Mouse (Mus musculus): ENCODE measurements around the gene Cfd.

The Cfd gene

GRCm38 (mm10) chr10:79886611-79887010 is 4.0 kb upstream of the Cfd start:
- no peak for DNase-seq

- no peak for DNase-seq
Observed at GRCm38 (mm10) chr10:79889386-79889785, 1.3 kb upstream of the Cfd start.

- DNase-seq: peak; percentile 81 to 88
Observed at GRCm38 (mm10) chr10:79892451-79893118, 1.9 kb downstream of the Cfd start.

GRCm38 (mm10) chr10:79896306-79896705 is 5.7 kb downstream of the Cfd start:
- DNase-seq: peak in 1 of 2 experiments; percentile 78

GRCm38 (mm10) chr10:79896814-79897213 is 6.2 kb downstream of the Cfd start:
- DNase-seq: peak in 1 of 2 experiments; percentile 80

GRCm38 (mm10) chr10:79897316-79898245 is 6.9 kb downstream of the Cfd start:
- DNase-seq: no peak

GRCm38 (mm10) chr10:79900951-79901410 is 10.3 kb downstream of the Cfd start:
- no peak for DNase-seq

GRCm38 (mm10) chr10:79906712-79907111 is 16.1 kb downstream of the Cfd start:
- DNase-seq: no peak

- DNase-seq: no peak
Observed at GRCm38 (mm10) chr10:79907415-79907814, 16.8 kb downstream of the Cfd start.

- DNase-seq: peak; percentile 96 to 98
Observed at GRCm38 (mm10) chr10:79908167-79909091, 17.8 kb downstream of the Cfd start, which contains the start of gene Med16. Med16 (minus strand) TSS chr10:79908923.

- DNase-seq: no peak
Observed at GRCm38 (mm10) chr10:79909092-79909922, 18.7 kb downstream of the Cfd start.

GRCm38 (mm10) chr10:79910556-79910955 is 19.9 kb downstream of the Cfd start, which contains the start of gene Gm26602:
Gm26602 (plus strand) TSS chr10:79910856.
- no peak for DNase-seq

GRCm38 (mm10) chr10:79912412-79912811 is 21.8 kb downstream of the Cfd start:
- no peak for DNase-seq

GRCm38 (mm10) chr10:79914131-79914947 is 23.7 kb downstream of the Cfd start:
- no peak for DNase-seq

GRCm38 (mm10) chr10:79914948-79915596 is 24.4 kb downstream of the Cfd start:
- peak in 1 of 2 experiments; percentile 41 for DNase-seq

- no peak for DNase-seq
Observed at GRCm38 (mm10) chr10:79916081-79916480, 25.4 kb downstream of the Cfd start.

- DNase-seq: peak; percentile 90 to 92
Observed at GRCm38 (mm10) chr10:79916808-79917531, 26.3 kb downstream of the Cfd start, which contains the start of gene Kiss1r. Kiss1r (plus strand) TSS chr10:79916971.

- no peak for DNase-seq
Observed at GRCm38 (mm10) chr10:79917532-79918100, 27.0 kb downstream of the Cfd start.
